22 mouse cellular contexts compared by ENCODE assay signal in the genomic region with DNA sequence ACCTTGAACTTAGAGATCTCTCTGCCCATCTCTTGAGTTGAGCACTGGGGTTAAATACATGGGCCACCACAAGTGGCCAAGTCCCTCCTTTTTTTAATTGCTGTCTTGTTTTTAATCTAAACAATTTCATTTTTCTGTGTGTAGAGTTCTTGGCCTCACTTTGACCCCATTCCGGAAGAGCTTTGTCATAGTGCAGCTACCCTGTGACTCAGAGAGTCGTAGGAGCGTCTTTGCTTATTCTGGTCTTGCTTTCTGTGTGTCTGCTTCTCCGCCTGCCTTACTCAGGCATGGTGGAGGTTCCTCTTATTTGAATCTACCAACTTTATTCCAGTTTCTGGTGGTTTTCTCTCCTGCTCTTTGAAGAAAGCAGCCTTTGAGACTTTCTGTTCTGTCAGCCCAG. TPM values are rescaled to one million over a fixed set of nuclear protein-coding genes. Genes with fewer than 3 reads are reported as not detected.
A peak's percentile ranks its signal among the peaks of the same experiment; 100 is the strongest.
DNase-seq lines count a peak whose midpoint lies in the region; ATAC-seq and TF ChIP-seq lines count a peak whose summit lies in the region.
"Had no signal": no experiment of that assay in that cellular context is flagged by ENCODE, and none has a peak within 500 bp of the region (broad histone marks: within the 10 kb centered on the region; RNA-seq: fewer than 3 reads in every experiment).

No protein-coding gene starts in this region.

- no peak overlapping the region for H3K4me2 ChIP-seq in hindbrain, postnatal 0 days (ENCODE audit: low read depth, low read length)
- H3K4me2 ChIP-seq: embryonic facial prominence, embryonic 13.5 days; forebrain, embryonic 13.5 days; heart, embryonic 12.5 days; hindbrain, embryonic 14.5 days had no signal

- ATAC-seq in hindbrain, postnatal 0 days = no peak
- ATAC-seq: forebrain, embryonic 13.5 days; forebrain, postnatal 0 days; Patski had no signal

- DNase-seq in testis, postnatal 14 days (ENCODE audit: low spot score) = no peak
- peak; percentile 52 for DNase-seq in 3T3-L1 (ENCODE audit: low read depth, low spot score)
- DNase-seq in Muller cell, postnatal 12 days (ENCODE audit: inconsistent ontology term) = peak; percentile 24
- peak; percentile 12 for DNase-seq in brain, adult 2 months (ENCODE audit: low read depth, low spot score)
- DNase-seq in gastrocnemius, postnatal 10 days = no peak
- DNase-seq in retina, embryonic 14.5 days (ENCODE audit: low spot score) = no peak
- DNase-seq in hindbrain, postnatal 0 days (ENCODE audit: low spot score) = no peak
- DNase-seq: adrenal gland, adult 8-10 months; adrenal gland, postnatal 36 days; cerebellum, adult 11 months; cerebellum, adult 9-10 months; cerebellum, postnatal 25 days; forebrain, postnatal 0 days had no signal

- 93% methylated on average over 4 of the region's 4 CpGs for WGBS in hindbrain, postnatal 0 days

- H3K9ac ChIP-seq in hindbrain, postnatal 0 days (replicated peaks; ENCODE audit: low read length) = no peak overlapping the region
- H3K9ac ChIP-seq: embryonic facial prominence, embryonic 13.5 days; forebrain, embryonic 13.5 days; forebrain, postnatal 0 days; heart, embryonic 12.5 days; hindbrain, embryonic 14.5 days had no signal

- peak overlapping the region; percentile 74 for H3K27ac ChIP-seq in testis, adult 2 months (ENCODE audit: control insufficient read depth, insufficient read depth, low read depth, low read length)
- H3K27ac ChIP-seq in hindbrain, postnatal 0 days = no peak overlapping the region
- H3K27ac ChIP-seq: embryonic facial prominence, embryonic 13.5 days; forebrain, embryonic 13.5 days; hindbrain, embryonic 10.5 days; hindbrain, embryonic 14.5 days had no signal

- no peaks in the 10 kb centered on the region for H3K9me3 ChIP-seq in hindbrain, postnatal 0 days (ENCODE audit: low read length)
- H3K9me3 ChIP-seq: embryonic facial prominence, embryonic 13.5 days; forebrain, embryonic 13.5 days; heart, embryonic 12.5 days; hindbrain, embryonic 10.5 days had no signal

- TF ChIP-seq CTCF in testis, adult 2 months (IDR thresholded peaks at IDR 0.05; ENCODE audit: control insufficient read depth, insufficient read depth, insufficient replicate concordance, low read depth, low read length) = no peak
- TF ChIP-seq CTCF in hindbrain, postnatal 0 days (IDR thresholded peaks at IDR 0.05; ENCODE audit: low read depth) = no peak

- no peaks in the 10 kb centered on the region for H3K27me3 ChIP-seq in testis, adult 2 months (ENCODE audit: control insufficient read depth, insufficient read depth, low read length)
- H3K27me3 ChIP-seq in hindbrain, postnatal 0 days (ENCODE audit: insufficient read depth, low read length) = no peaks in the 10 kb centered on the region
- H3K27me3 ChIP-seq: embryonic facial prominence, embryonic 13.5 days; forebrain, embryonic 13.5 days; heart, embryonic 12.5 days; Patski had no signal

- peak overlapping the region; percentile 64 for H3K4me3 ChIP-seq in testis, adult 2 months (ENCODE audit: control insufficient read depth, low read depth, low read length)
- H3K4me3 ChIP-seq in hindbrain, postnatal 0 days (ENCODE audit: low read length) = no peak overlapping the region
- H3K4me3 ChIP-seq: embryonic facial prominence, embryonic 13.5 days; forebrain, embryonic 13.5 days; heart, embryonic 12.5 days; hindbrain, embryonic 10.5 days had no signal

- TF ChIP-seq POLR2A in testis, adult 2 months (IDR thresholded peaks at IDR 0.05; ENCODE audit: control insufficient read depth, low read depth, low read length) = no peak

- H3K4me1 ChIP-seq in testis, adult 2 months (ENCODE audit: control insufficient read depth, insufficient read depth, low read length) = peaks cover 2% of the 10 kb centered on the region; the same call in 1 of the 2 replicates
- no peaks in the 10 kb centered on the region for H3K4me1 ChIP-seq in hindbrain, postnatal 0 days (ENCODE audit: insufficient read depth, low read length)
- H3K4me1 ChIP-seq: embryonic facial prominence, embryonic 13.5 days; forebrain, embryonic 13.5 days; heart, embryonic 12.5 days had no signal

- H3K36me3 ChIP-seq in testis, adult 2 months (ENCODE audit: control insufficient read depth, insufficient read depth, low read length) = no peaks in the 10 kb centered on the region; the same call in 1 of the 2 replicates
- H3K36me3 ChIP-seq in hindbrain, postnatal 0 days (ENCODE audit: insufficient read depth, low read length) = no peaks in the 10 kb centered on the region
- H3K36me3 ChIP-seq: embryonic facial prominence, embryonic 13.5 days; G1E; heart, embryonic 12.5 days; hindbrain, embryonic 10.5 days had no signal

RNA-seq across cellular contexts. Expression of a gene that starts 18.9 kb away (rescaled TPM):
- 72.9 and 81.4 TPM in 2 replicates for polyA plus RNA-seq in testis, adult 2 months (2012; rRNA removed)
- total RNA-seq in gastrocnemius, postnatal 10 days (2021) = 1 to 10 TPM; 3.2 to 3.8 TPM
- 35.8 and 40.5 TPM in 2 replicates for total RNA-seq in hindbrain, postnatal 0 days (2014; rRNA removed)
- 77.5 and 79.0 TPM in 2 replicates for polyA plus RNA-seq in hindbrain, postnatal 0 days (2015; fragmentation: Nextera tagmentation; extraction: Ambion mirVana)
- total RNA-seq: granulocyte monocyte progenitor cell, adult 5-6 weeks had no signal
- polyA plus RNA-seq: G1E had no signal

Comparison
In these comparisons a context has a peak if more than half of its experiments do, and no peak if none do; other contexts are left out.
1. DNase-seq: peak in 3T3-L1 (single experiment), Muller cell, postnatal 12 days (single experiment) and brain, adult 2 months (single experiment); none in testis, postnatal 14 days (single experiment), gastrocnemius, postnatal 10 days (single experiment), retina, embryonic 14.5 days (single experiment) and hindbrain, postnatal 0 days (single experiment).